Mouse (Mus musculus) neural tube, embryonic 13.5 days (tissue): Measurements from ENCODE around the gene Dync1i1. TPM values are rescaled to one million over a fixed set of nuclear protein-coding genes. Genes with fewer than 3 reads are reported as not detected.

ENCODE experiments used
- ATAC-seq: fragments of 200-750 bp; cut with Nextera tagmentation; 2 replicates; pipeline ENCODE4 v1.8.0; 2017; ENCODE audit warnings: low read depth, mild to moderate bottlenecking, moderate TSS enrichment, moderate library complexity
- H3K27ac ChIP-seq: fragments of 300-500 bp; sonication (generic); replicated peaks from 2 replicates; pipeline ENCODE4 v1.5.1; 2015; ENCODE audit warnings: moderate library complexity, mild to moderate bottlenecking, inconsistent platforms
- H3K27me3 ChIP-seq: fragments of 300-500 bp; sonication (generic); 2 replicates; pipeline ENCODE4 v1.6.1; 2015; ENCODE audit warnings: mild to moderate bottlenecking, inconsistent platforms
- H3K36me3 ChIP-seq: fragments of 300-500 bp; sonication (generic); 2 replicates; pipeline ENCODE4 v1.6.1; 2015; ENCODE audit warnings: mild to moderate bottlenecking, inconsistent platforms
- H3K4me1 ChIP-seq: fragments of 300-500 bp; sonication (generic); replicated peaks from 2 replicates; pipeline ENCODE4 v1.6.1; 2015; ENCODE audit warnings: inconsistent platforms
- H3K4me2 ChIP-seq: fragments of 300-500 bp; sonication (generic); 2 replicates; pipeline ENCODE4 v1.6.1; 2015; ENCODE audit warnings: inconsistent platforms, mild to moderate bottlenecking, moderate library complexity
- H3K4me3 ChIP-seq: fragments of 300-500 bp; sonication (generic); 2 replicates; pipeline ENCODE4 v1.5.1; 2015; ENCODE audit warnings: mild to moderate bottlenecking, inconsistent platforms
- H3K9ac ChIP-seq: fragments of 300-500 bp; sonication (generic); 2 replicates; pipeline ENCODE4 v1.6.1; 2015; ENCODE audit warnings: moderate library complexity, mild to moderate bottlenecking, inconsistent platforms
- H3K9me3 ChIP-seq: fragments of 300-500 bp; sonication (generic); 2 replicates; pipeline ENCODE4 v1.6.1; 2016; ENCODE audit warnings: inconsistent platforms
- WGBS: fragments of 180-500 bp; shearing (Covaris S2); methylation state at CpG from one replicate; pipeline ENCODE4 v1.1.7; 2015; 5-methylcytosine and 5-hydroxymethylcytosine counted together
- polyA plus RNA-seq: library from polyadenylated mRNA; unstranded; fragments of >200 nt; fragmentation: Nextera tagmentation; extraction: Ambion mirVana; gene quantifications from 2 replicates; pipeline ENCODE4 v1.2.1, GENCODE M21; 2015

Gene Dync1i1
- polyA plus RNA-seq, 1 experiment from 2014 or later = 27.6 TPM

GRCm38 (mm10) chr6:5993056-5993455 lies 267.6 kb downstream of the Dync1i1 start:
- ATAC-seq = no peak
- Histone ChIP-seq H3K27me3 (no peaks in the 10 kb centered on the region), H3K9me3 (no peaks in the 10 kb centered on the region), H3K4me1 (peaks cover 20% of the 10 kb centered on the region), H3K27ac (no peak overlapping the region), H3K9ac (no peak overlapping the region), H3K4me2 (no peak overlapping the region), H3K36me3 (no peaks in the 10 kb centered on the region), H3K4me3 (no peak overlapping the region)
- WGBS = 42% methylated on average over 7 of the region's 7 CpGs

DNA sequence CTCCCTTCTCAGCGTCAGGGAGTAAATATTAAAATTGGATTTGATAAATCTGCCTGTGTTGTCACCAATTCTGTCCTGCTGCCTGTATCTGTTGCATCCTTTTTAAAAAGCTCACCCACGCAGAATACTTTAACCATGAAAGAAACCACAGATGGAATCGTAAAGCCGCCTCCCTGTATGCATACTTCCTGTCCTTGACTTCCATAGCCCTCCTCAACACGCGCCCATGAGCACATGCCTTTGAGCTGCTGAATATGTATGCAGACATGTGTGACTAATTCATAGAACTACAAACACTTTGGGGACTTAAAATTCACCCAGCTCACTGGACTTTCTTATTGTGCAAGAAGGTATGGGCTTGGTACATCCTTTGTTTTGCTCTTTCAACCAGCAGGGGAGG lies 272.1 kb downstream of the Dync1i1 start:
- Histone ChIP-seq H3K4me1 (peaks cover 7% of the 10 kb centered on the region; the same call in 1 of the 2 replicates), H3K27ac (no peak overlapping the region), H3K9me3 (no peaks in the 10 kb centered on the region), H3K9ac (no peak overlapping the region), H3K4me2 (no peak overlapping the region), H3K36me3 (no peaks in the 10 kb centered on the region), H3K4me3 (no peak overlapping the region), H3K27me3 (no peaks in the 10 kb centered on the region)
- no peak for ATAC-seq
- 42% methylated on average over 6 of the region's 6 CpGs for WGBS

GRCm38 (mm10) chr6:6002061-6002460 lies 276.6 kb downstream of the Dync1i1 start:
- Histone ChIP-seq H3K9me3 (no peaks in the 10 kb centered on the region), H3K4me2 (no peak overlapping the region), H3K4me3 (no peak overlapping the region), H3K9ac (no peak overlapping the region), H3K4me1 (peaks cover 4% of the 10 kb centered on the region; the same call in 1 of the 2 replicates), H3K27ac (no peak overlapping the region), H3K27me3 (no peaks in the 10 kb centered on the region; the same call in 1 of the 2 replicates), H3K36me3 (no peaks in the 10 kb centered on the region)
- no peak for ATAC-seq
- WGBS = 81% methylated on average over 3 of the region's 3 CpGs

DNA sequence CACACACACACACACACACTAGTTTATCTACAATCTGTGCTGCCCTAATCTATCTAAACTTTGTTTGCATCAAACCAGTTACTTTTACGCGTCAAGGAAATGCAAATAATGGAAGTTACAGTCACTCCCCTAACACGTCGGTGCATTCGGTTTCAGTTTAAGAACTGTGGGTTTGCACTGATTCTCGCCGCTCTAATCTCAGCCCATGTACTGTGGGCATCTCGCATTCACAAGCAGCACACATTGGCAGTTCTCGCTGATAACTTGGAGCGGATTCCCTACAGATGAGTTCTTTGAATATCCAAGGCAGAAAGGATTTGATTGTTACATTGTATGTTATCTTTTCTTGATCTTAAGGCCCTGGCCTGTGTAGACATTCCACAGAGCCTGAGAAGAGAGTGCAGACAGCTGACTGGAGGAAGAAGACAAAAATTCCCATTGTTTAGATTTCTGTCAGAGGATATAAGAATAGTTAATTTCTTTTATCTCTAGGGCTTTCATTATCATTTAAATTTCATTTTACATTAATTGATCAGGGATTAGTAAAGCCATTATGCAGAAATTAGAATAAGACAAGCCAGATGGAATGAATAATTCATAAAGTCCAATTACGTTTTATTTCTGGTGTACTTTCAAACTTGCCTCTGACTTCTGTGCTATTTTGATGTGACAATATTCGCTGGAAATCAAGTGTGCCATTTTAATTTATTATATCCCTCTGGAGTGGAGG lies 279.5 kb downstream of the Dync1i1 start:
- no peak for ATAC-seq
- H3K27ac ChIP-seq = no peak overlapping the region
- H3K36me3 ChIP-seq = no peaks in the 10 kb centered on the region
- H3K9me3 ChIP-seq = no peaks in the 10 kb centered on the region
- no peak overlapping the region; the same call in 1 of the 2 replicates for H3K4me2 ChIP-seq
- peaks cover 4% of the 10 kb centered on the region; the same call in 1 of the 2 replicates for H3K4me1 ChIP-seq
- no peak overlapping the region for H3K4me3 ChIP-seq
- 70% methylated on average over 12 of the region's 12 CpGs for WGBS
- no peaks in the 10 kb centered on the region; the same call in 1 of the 2 replicates for H3K27me3 ChIP-seq
- no peak overlapping the region for H3K9ac ChIP-seq

DNA sequence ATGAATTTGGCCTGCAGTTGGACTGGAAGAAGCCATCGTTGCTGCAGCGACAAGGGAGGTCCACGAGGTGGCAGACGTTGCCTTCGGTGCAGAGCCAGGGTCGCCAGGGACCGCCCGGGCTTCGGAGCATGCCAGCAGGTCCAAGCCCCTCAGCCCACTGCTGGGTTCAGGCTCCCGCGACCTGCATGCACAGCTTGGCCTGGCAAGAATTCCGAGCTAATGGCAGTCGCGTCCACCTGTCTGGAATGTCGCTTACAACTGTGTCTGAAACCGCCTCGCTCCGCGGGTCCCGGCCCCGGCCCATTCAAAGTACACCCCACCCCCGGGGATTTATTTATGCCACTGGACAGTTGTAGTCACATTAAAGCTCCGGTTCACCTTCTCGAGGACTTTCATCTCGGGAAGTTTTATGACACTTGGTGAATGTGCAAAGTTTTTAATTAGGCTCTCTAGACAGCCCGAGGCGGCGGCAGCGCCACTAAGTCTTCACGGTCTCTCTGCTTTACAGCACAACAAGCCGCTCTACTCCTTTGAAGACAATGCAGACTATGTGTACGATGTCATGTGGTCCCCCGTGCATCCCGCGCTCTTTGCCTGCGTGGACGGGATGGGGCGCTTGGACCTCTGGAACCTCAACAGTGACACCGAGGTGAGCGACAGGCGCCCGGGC lies 280.5 kb downstream of the Dync1i1 start:
- peaks cover 4% of the 10 kb centered on the region; the same call in 1 of the 2 replicates for H3K4me1 ChIP-seq
- no peak overlapping the region for H3K27ac ChIP-seq
- peak overlapping the region; percentile 54 for H3K4me3 ChIP-seq
- H3K27me3 ChIP-seq = no peaks in the 10 kb centered on the region; the same call in 1 of the 2 replicates
- 2% methylated on average over 42 of the region's 42 CpGs for WGBS
- no peaks in the 10 kb centered on the region for H3K36me3 ChIP-seq
- peak; percentile 98 for ATAC-seq
- H3K9me3 ChIP-seq = no peaks in the 10 kb centered on the region
- peak overlapping the region; percentile 59 for H3K9ac ChIP-seq
- peak overlapping the region; percentile 94 for H3K4me2 ChIP-seq

DNA sequence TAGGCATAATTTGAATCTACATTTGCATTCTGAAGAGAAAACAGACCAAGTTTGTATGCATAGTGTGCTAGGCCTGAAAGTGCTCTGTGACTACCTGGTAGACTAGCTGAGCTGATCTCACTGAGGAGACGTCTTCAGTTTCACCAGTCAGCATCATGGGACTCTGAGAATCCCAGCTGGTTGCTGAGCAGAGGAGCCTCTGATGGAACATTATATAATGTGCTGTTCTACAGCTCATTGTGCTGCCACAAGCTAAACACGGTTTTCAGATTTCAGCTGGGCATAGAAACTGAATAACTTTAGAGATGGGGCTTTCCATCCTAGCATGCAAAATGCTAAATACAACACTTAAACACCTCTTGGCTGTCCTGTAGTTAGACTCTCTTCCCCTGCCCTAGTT lies 285.9 kb downstream of the Dync1i1 start:
- 81% methylated on average over 2 of the region's 2 CpGs for WGBS
- Histone ChIP-seq H3K4me1 (peaks cover under 1% of the 10 kb centered on the region; the same call in 1 of the 2 replicates), H3K4me3 (no peak overlapping the region), H3K9ac (no peak overlapping the region), H3K4me2 (no peak overlapping the region), H3K27me3 (no peaks in the 10 kb centered on the region; the same call in 1 of the 2 replicates), H3K36me3 (no peaks in the 10 kb centered on the region), H3K9me3 (no peaks in the 10 kb centered on the region), H3K27ac (no peak overlapping the region)
- no peak for ATAC-seq

DNA sequence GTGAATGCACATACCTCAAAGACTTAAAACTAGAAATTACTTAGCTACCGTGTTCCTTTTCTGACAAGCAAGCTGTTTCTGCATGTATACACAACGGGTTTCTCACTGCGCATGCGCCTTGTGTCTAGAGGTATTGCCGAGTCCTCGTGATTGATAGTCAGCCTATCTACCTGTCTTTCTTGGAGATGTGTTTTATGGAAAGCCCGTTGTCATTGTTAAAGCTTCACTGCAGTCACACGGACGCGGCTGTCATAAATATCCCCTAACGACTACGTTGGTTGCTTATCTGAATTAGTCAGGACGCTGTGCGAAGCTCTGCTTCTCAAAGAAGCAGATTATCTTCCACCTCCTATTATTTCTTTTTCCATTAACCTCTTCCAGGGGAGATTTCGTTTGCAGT lies 290.2 kb downstream of the Dync1i1 start:
- Histone ChIP-seq H3K36me3 (no peaks in the 10 kb centered on the region), H3K9ac (no peak overlapping the region), H3K27ac (no peak overlapping the region), H3K4me1 (no peaks in the 10 kb centered on the region), H3K9me3 (no peaks in the 10 kb centered on the region), H3K4me2 (peak overlapping the region; percentile 13; the same call in 1 of the 2 replicates), H3K27me3 (no peaks in the 10 kb centered on the region), H3K4me3 (no peak overlapping the region)
- no peak for ATAC-seq
- WGBS = 55% methylated on average over 15 of the region's 15 CpGs

DNA sequence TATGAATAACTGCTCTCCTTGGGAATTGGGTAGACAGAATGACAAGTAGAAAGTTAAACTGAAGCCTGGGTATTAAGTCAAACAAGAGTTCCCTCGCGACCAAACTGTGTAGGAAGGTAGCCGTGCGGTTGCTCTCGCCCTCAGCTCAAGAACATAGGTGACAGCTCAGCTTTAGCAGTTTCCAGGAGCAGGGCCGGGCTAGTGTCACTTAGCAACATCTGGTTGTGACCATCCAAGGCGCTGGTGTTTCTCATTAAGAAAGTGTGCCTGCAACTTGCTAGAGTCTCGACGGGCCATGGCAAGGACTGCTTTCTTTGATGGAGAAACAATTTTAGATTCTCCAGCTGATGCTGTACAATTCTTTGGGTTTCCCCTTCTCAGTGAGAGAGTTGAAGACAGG lies 291.5 kb downstream of the Dync1i1 start:
- H3K27ac ChIP-seq = no peak overlapping the region
- H3K9me3 ChIP-seq = no peaks in the 10 kb centered on the region
- no peaks in the 10 kb centered on the region for H3K4me1 ChIP-seq
- no peaks in the 10 kb centered on the region for H3K36me3 ChIP-seq
- WGBS = 75% methylated on average over 9 of the region's 9 CpGs
- no peak overlapping the region for H3K9ac ChIP-seq
- H3K4me2 ChIP-seq = no peak overlapping the region
- no peak for ATAC-seq
- H3K27me3 ChIP-seq = no peaks in the 10 kb centered on the region
- no peak overlapping the region for H3K4me3 ChIP-seq

DNA sequence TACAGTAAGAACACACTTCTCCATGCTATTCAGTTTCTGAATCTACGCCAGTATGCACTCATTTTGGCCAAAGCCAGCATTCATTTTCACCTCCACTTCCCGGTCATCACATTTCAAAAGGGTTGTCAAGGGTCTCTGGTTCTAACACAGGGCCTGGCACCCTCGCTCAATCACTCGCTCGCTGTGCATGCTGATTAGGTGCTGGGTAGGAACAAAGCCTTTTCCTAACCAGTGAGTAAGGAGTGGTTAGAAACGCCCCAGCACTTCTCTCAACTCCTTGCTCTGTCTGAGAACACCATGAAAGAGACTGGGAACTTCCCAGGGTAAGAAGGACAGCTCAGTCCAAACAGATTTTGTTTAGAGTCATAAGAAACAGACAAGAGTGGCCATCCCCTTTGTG lies 298.5 kb downstream of the Dync1i1 start:
- Histone ChIP-seq H3K27me3 (no peaks in the 10 kb centered on the region), H3K4me2 (no peak overlapping the region), H3K27ac (no peak overlapping the region), H3K36me3 (no peaks in the 10 kb centered on the region), H3K4me1 (no peaks in the 10 kb centered on the region), H3K9me3 (no peaks in the 10 kb centered on the region), H3K9ac (no peak overlapping the region), H3K4me3 (no peak overlapping the region)
- ATAC-seq = no peak
- WGBS = 29% methylated on average over 6 of the region's 6 CpGs

DNA sequence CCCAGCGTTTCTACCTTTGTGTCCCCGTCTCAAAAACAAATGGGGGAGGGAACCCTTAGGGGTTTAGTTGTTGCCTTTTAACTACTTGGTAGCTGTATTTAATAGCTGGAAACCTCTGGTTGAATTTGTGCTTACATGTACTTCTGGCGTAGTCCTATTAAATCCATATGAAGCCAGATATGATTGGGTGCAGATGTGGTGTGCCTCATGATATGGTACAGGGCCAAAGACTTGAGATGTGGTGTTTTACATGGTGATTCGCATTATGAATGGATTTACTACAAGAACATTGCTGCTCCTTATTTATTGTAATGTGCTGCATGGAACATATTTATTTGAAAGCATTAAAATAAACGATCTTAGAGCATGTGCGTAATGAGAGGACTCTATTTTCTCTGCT lies 302.2 kb downstream of the Dync1i1 start:
- 86% methylated on average over 6 of the region's 6 CpGs for WGBS

GRCm38 (mm10) chr6:6038773-6039550 lies 313.5 kb downstream of the Dync1i1 start:
- ATAC-seq = no peak
- Histone ChIP-seq H3K27me3 (no peaks in the 10 kb centered on the region), H3K4me1 (peaks cover 10% of the 10 kb centered on the region), H3K9me3 (no peaks in the 10 kb centered on the region), H3K36me3 (no peaks in the 10 kb centered on the region), H3K4me2 (no peak overlapping the region), H3K27ac (no peak overlapping the region), H3K4me3 (no peak overlapping the region), H3K9ac (no peak overlapping the region)
- 35% methylated on average over 18 of the region's 18 CpGs for WGBS

More for the DNA sequence above, 302.2 kb downstream of the Dync1i1 start:
- H3K27ac ChIP-seq = no peak overlapping the region
- no peak for ATAC-seq
- H3K4me1 ChIP-seq = no peaks in the 10 kb centered on the region
- H3K4me2 ChIP-seq = no peak overlapping the region
- no peak overlapping the region for H3K4me3 ChIP-seq
- H3K27me3 ChIP-seq = no peaks in the 10 kb centered on the region
- no peak overlapping the region for H3K9ac ChIP-seq
- H3K9me3 ChIP-seq = no peaks in the 10 kb centered on the region
- H3K36me3 ChIP-seq = no peaks in the 10 kb centered on the region
